Mouse (Mus musculus): Measurements from ENCODE around the gene Ccdc40. TPM values are rescaled to one million over a fixed set of nuclear protein-coding genes. Genes with fewer than 3 reads are reported as not detected.
A peak's percentile ranks its signal among the peaks of the same experiment; 100 is the strongest.
"Not testable (repeated sequence)": the region's sequence is repeated elsewhere in the genome, so short reads cannot be mapped to it uniquely, and the experiment has no call there.

Gene Ccdc40
- polyA plus RNA-seq, 1 experiment from 2014 or later: 0.68 TPM

- H3K4me1 ChIP-seq (ENCODE audit: control insufficient read depth, low read depth, low read length); H3K27me3 ChIP-seq (ENCODE audit: control insufficient read depth, insufficient read depth, low read depth, low read length); H3K9ac ChIP-seq (ENCODE audit: low read depth, low read length); ATAC-seq (ENCODE audit: low read depth); H3K4me2 ChIP-seq (ENCODE audit: low read depth, low read length); H3K9me3 ChIP-seq (replicated peaks; ENCODE audit: control insufficient read depth, low read length); H3K27ac ChIP-seq (ENCODE audit: low read length); H3K4me3 ChIP-seq (ENCODE audit: low read depth, low read length); H3K36me3 ChIP-seq (ENCODE audit: control insufficient read depth, insufficient read depth): not testable (repeated sequence)
- WGBS (ENCODE audit: insufficient replicate concordance): 67% methylated on average over 6 of the region's 6 CpGs
Observed at GRCm38 (mm10) chr11:119245543-119245942, 17.2 kb downstream of the Ccdc40 start.

GRCm38 (mm10) chr11:119249011-119249410 is 20.6 kb downstream of the Ccdc40 start:
- Histone ChIP-seq H3K4me1 (ENCODE audit: control insufficient read depth, low read depth, low read length) (peaks cover 7% of the 10 kb centered on the region; the same call in 1 of the 2 replicates), H3K9me3 (replicated peaks; ENCODE audit: control insufficient read depth, low read length) (no peaks in the 10 kb centered on the region), H3K9ac (ENCODE audit: low read depth, low read length) (no peak overlapping the region), H3K4me3 (ENCODE audit: low read depth, low read length) (no peak overlapping the region), H3K27me3 (ENCODE audit: control insufficient read depth, insufficient read depth, low read depth, low read length) (no peaks in the 10 kb centered on the region), H3K27ac (ENCODE audit: low read length) (no peak overlapping the region), H3K4me2 (ENCODE audit: low read depth, low read length) (no peak overlapping the region), H3K36me3 (ENCODE audit: control insufficient read depth, insufficient read depth) (no peaks in the 10 kb centered on the region)
- peak; percentile 39; the same call in 1 of the 2 replicates for ATAC-seq (ENCODE audit: low read depth)
- WGBS (ENCODE audit: insufficient replicate concordance): 23% methylated on average over 6 of the region's 6 CpGs

GRCm38 (mm10) chr11:119250998-119251397 is 22.6 kb downstream of the Ccdc40 start:
- 32% methylated on average over 17 of the region's 17 CpGs for WGBS (ENCODE audit: insufficient replicate concordance)
- Histone ChIP-seq H3K9me3 (replicated peaks; ENCODE audit: control insufficient read depth, low read length) (no peaks in the 10 kb centered on the region), H3K27me3 (ENCODE audit: control insufficient read depth, insufficient read depth, low read depth, low read length) (no peaks in the 10 kb centered on the region), H3K4me1 (ENCODE audit: control insufficient read depth, low read depth, low read length) (peaks cover 7% of the 10 kb centered on the region; the same call in 1 of the 2 replicates), H3K4me2 (ENCODE audit: low read depth, low read length) (no peak overlapping the region), H3K9ac (ENCODE audit: low read depth, low read length) (no peak overlapping the region), H3K27ac (ENCODE audit: low read length) (no peak overlapping the region), H3K4me3 (ENCODE audit: low read depth, low read length) (no peak overlapping the region), H3K36me3 (ENCODE audit: control insufficient read depth, insufficient read depth) (no peaks in the 10 kb centered on the region)
- no peak for ATAC-seq (ENCODE audit: low read depth)

- Histone ChIP-seq H3K4me1 (ENCODE audit: control insufficient read depth, low read depth, low read length) (peaks cover 7% of the 10 kb centered on the region; the same call in 1 of the 2 replicates), H3K9ac (ENCODE audit: low read depth, low read length) (no peak overlapping the region), H3K9me3 (replicated peaks; ENCODE audit: control insufficient read depth, low read length) (no peaks in the 10 kb centered on the region), H3K4me2 (ENCODE audit: low read depth, low read length) (peak overlapping the region; percentile 36; the same call in 1 of the 2 replicates), H3K36me3 (ENCODE audit: control insufficient read depth, insufficient read depth) (no peaks in the 10 kb centered on the region), H3K4me3 (ENCODE audit: low read depth, low read length) (no peak overlapping the region), H3K27ac (ENCODE audit: low read length) (no peak overlapping the region), H3K27me3 (ENCODE audit: control insufficient read depth, insufficient read depth, low read depth, low read length) (no peaks in the 10 kb centered on the region)
- ATAC-seq (ENCODE audit: low read depth): peak; percentile 40; the same call in 1 of the 2 replicates
- 7% methylated on average over 22 of the region's 22 CpGs for WGBS (ENCODE audit: insufficient replicate concordance)
Observed at GRCm38 (mm10) chr11:119252854-119253541, 24.6 kb downstream of the Ccdc40 start.

DNA sequence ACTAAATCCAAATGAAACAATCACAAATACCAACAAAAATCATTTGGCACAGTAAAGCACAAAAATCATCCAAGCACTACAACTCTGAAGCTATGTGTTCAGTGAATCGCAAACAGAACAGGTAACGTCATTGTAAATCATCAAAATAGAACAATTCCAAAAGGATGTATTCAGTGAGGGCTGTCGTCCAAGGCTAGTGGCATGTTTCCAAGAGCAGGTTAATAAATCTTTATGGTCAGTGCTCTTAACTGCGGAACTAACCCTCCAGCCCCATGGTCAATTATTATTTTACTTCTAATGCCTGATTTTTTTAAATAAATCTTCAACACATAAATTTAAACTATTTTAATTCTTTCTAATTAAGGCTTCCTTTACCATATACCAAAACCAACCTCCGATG is 28.2 kb downstream of the Ccdc40 start:
- not testable (repeated sequence) for H3K27me3 ChIP-seq (ENCODE audit: control insufficient read depth, insufficient read depth, low read depth, low read length); H3K4me3 ChIP-seq (ENCODE audit: low read depth, low read length); H3K9me3 ChIP-seq (replicated peaks; ENCODE audit: control insufficient read depth, low read length); H3K27ac ChIP-seq (ENCODE audit: low read length); H3K4me2 ChIP-seq (ENCODE audit: low read depth, low read length); H3K4me1 ChIP-seq (ENCODE audit: control insufficient read depth, low read depth, low read length); ATAC-seq (ENCODE audit: low read depth); H3K9ac ChIP-seq (ENCODE audit: low read depth, low read length); H3K36me3 ChIP-seq (ENCODE audit: control insufficient read depth, insufficient read depth)
- 74% methylated on average over 5 of the region's 5 CpGs for WGBS (ENCODE audit: insufficient replicate concordance)

DNA sequence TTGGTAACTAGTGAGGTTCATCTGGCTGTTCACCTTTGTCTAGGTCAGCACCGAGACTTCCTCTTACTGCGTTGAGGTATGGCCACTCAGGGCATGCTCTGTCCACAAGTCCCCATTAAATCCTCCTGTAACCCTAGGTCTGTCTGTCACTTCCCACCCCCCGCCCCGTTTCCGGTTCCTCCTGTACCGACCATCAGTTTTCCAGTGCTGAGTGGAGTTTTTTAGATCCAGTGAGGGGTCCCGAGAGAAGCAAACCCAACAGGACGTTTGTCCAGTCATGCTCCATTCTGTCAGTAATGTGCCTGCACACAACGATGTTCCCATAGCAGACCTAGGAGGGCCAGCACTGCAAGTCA is 29.8 kb downstream of the Ccdc40 start:
- no peaks in the 10 kb centered on the region for H3K27me3 ChIP-seq (ENCODE audit: control insufficient read depth, insufficient read depth, low read depth, low read length)
- H3K4me3 ChIP-seq (ENCODE audit: low read depth, low read length): no peak overlapping the region
- H3K9ac ChIP-seq (ENCODE audit: low read depth, low read length): no peak overlapping the region
- H3K36me3 ChIP-seq (ENCODE audit: control insufficient read depth, insufficient read depth): no peaks in the 10 kb centered on the region
- ATAC-seq (ENCODE audit: low read depth): no peak
- peak overlapping the region; percentile 44 for H3K4me2 ChIP-seq (ENCODE audit: low read depth, low read length)
- peaks cover under 1% of the 10 kb centered on the region; the same call in 1 of the 2 replicates for H3K4me1 ChIP-seq (ENCODE audit: control insufficient read depth, low read depth, low read length)
- H3K27ac ChIP-seq (ENCODE audit: low read length): no peak overlapping the region
- no peaks in the 10 kb centered on the region for H3K9me3 ChIP-seq (replicated peaks; ENCODE audit: control insufficient read depth, low read length)
- WGBS (ENCODE audit: insufficient replicate concordance): 52% methylated on average over 9 of the region's 9 CpGs

DNA sequence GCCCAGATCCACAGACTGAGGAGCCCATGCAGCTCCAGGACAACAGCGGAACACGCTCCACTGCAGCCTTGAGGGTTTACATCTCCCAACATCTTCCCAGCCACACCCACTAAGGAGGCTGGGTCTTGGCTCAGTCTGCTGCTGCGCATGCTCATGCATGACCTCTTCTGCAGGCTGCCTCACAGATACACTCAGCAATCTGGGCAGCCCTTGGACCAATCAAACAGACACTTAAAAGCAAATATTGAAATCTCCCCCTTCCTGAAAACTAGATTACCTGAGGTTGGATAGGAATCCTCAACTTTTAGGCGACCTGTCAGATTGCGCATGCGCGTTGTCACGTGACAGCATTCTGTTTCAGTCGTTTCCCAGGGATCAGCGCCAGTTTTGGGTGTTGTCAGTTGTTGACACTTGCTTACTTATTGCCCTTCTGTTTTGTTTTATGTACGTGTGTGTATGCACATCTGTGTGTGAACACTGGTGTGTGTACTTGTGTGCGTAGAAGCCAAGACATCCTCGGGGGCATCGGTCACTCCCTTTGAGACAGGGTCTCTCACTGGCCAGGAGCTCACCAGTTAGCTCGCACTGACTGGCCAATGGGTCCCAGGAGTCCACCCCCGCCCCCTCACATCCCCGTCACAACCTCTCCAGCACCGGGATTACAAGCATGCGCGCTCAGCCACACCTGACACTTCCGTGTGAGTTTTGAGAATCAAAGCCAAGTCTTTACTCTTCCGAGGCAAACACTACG is 30.4 kb downstream of the Ccdc40 start:
- 58% methylated on average over 23 of the region's 23 CpGs for WGBS (ENCODE audit: insufficient replicate concordance)
- ATAC-seq (ENCODE audit: low read depth): peak; percentile 68
- H3K27me3 ChIP-seq (ENCODE audit: control insufficient read depth, insufficient read depth, low read depth, low read length): no peaks in the 10 kb centered on the region
- H3K9ac ChIP-seq (ENCODE audit: low read depth, low read length): no peak overlapping the region
- H3K4me1 ChIP-seq (ENCODE audit: control insufficient read depth, low read depth, low read length): no peaks in the 10 kb centered on the region; the same call in 1 of the 2 replicates
- peak overlapping the region; percentile 44 for H3K4me2 ChIP-seq (ENCODE audit: low read depth, low read length)
- H3K36me3 ChIP-seq (ENCODE audit: control insufficient read depth, insufficient read depth): no peaks in the 10 kb centered on the region
- H3K4me3 ChIP-seq (ENCODE audit: low read depth, low read length): peak overlapping the region; percentile 22; the same call in 1 of the 2 replicates
- H3K27ac ChIP-seq (ENCODE audit: low read length): no peak overlapping the region
- no peaks in the 10 kb centered on the region for H3K9me3 ChIP-seq (replicated peaks; ENCODE audit: control insufficient read depth, low read length)

DNA sequence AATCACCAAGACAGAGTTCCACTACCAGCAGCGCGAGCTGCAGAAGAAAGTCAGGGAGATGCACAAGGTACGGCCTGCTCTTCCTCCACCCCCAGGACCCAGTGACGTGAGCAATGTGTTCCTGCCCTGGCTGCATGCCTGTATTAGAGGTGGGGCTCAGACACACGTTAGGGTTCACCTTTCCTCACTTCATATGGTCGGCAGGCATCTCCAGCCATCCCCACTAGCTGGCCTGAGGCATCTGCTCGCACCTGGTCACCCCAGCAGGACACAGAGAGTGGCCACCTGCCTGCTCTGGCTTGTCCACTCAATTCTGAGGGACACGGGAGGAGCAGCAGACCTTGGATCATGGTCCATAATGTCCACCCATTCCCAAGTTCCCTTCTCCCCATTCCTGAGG is 31.6 kb downstream of the Ccdc40 start:
- no peaks in the 10 kb centered on the region for H3K36me3 ChIP-seq (ENCODE audit: control insufficient read depth, insufficient read depth)
- no peaks in the 10 kb centered on the region for H3K27me3 ChIP-seq (ENCODE audit: control insufficient read depth, insufficient read depth, low read depth, low read length)
- H3K9me3 ChIP-seq (replicated peaks; ENCODE audit: control insufficient read depth, low read length): no peaks in the 10 kb centered on the region
- no peaks in the 10 kb centered on the region; the same call in 1 of the 2 replicates for H3K4me1 ChIP-seq (ENCODE audit: control insufficient read depth, low read depth, low read length)
- no peak overlapping the region for H3K27ac ChIP-seq (ENCODE audit: low read length)
- H3K4me3 ChIP-seq (ENCODE audit: low read depth, low read length): no peak overlapping the region
- WGBS (ENCODE audit: insufficient replicate concordance): 73% methylated on average over 8 of the region's 8 CpGs
- H3K4me2 ChIP-seq (ENCODE audit: low read depth, low read length): no peak overlapping the region
- H3K9ac ChIP-seq (ENCODE audit: low read depth, low read length): no peak overlapping the region
- no peak for ATAC-seq (ENCODE audit: low read depth)

DNA sequence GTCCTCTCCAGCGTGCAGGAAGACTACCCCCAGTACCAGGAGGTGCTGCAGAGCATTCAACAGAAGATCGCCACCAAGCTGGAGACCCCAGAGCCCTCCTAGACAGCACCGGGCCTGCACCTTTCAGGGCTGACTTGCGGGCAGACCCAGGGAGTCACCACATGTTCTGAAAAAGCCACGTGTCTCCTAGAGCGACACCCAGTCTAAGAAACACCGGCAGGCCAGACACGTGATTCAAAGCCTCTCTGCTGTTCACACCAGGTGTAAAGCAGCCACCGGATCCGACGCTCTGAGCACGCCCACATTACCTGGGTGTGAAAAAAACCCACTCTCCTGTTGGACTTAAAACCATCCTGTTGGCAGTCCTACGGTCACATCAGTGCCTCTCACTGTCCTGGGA is 36.0 kb downstream of the Ccdc40 start:
- H3K27me3 ChIP-seq (ENCODE audit: control insufficient read depth, insufficient read depth, low read depth, low read length): no peaks in the 10 kb centered on the region
- no peak overlapping the region for H3K4me2 ChIP-seq (ENCODE audit: low read depth, low read length)
- 79% methylated on average over 13 of the region's 13 CpGs for WGBS (ENCODE audit: insufficient replicate concordance)
- no peak overlapping the region for H3K9ac ChIP-seq (ENCODE audit: low read depth, low read length)
- H3K36me3 ChIP-seq (ENCODE audit: control insufficient read depth, insufficient read depth): no peaks in the 10 kb centered on the region
- no peaks in the 10 kb centered on the region for H3K9me3 ChIP-seq (replicated peaks; ENCODE audit: control insufficient read depth, low read length)
- no peak overlapping the region for H3K4me3 ChIP-seq (ENCODE audit: low read depth, low read length)
- no peak overlapping the region for H3K27ac ChIP-seq (ENCODE audit: low read length)
- no peak for ATAC-seq (ENCODE audit: low read depth)
- peaks cover 12% of the 10 kb centered on the region for H3K4me1 ChIP-seq (ENCODE audit: control insufficient read depth, low read depth, low read length)
